Mouse (Mus musculus) forebrain, postnatal 0 days (tissue): ENCODE measurements around the gene Pnkd. TPM values are rescaled to one million over a fixed set of nuclear protein-coding genes. Genes with fewer than 3 reads are reported as not detected.

Experiments used
- ATAC-seq: fragments of 200-750 bp; cut with Nextera tagmentation; 2 replicates; pipeline ENCODE4 v1.8.0; 2017; ENCODE audit warnings: mild to moderate bottlenecking, moderate library complexity
- DNase-seq: peaks from one replicate; pipeline ENCODE4 v3.0.0-alpha.2; 2015
- H3K27ac ChIP-seq: fragments of 300-500 bp; sonication (generic); 2 replicates; pipeline ENCODE4 v1.5.1; 2014; ENCODE audit warnings: low read depth, mild to moderate bottlenecking, antibody characterized with exemption, low read length, moderate library complexity, mixed read lengths
- H3K27me3 ChIP-seq: fragments of 300-500 bp; sonication (generic); 2 replicates; pipeline ENCODE4 v1.6.1; 2014; ENCODE audit warnings: mild to moderate bottlenecking, low read length, mixed read lengths; ENCODE audit not compliant: insufficient read depth
- H3K36me3 ChIP-seq: fragments of 300-500 bp; sonication (generic); 2 replicates; pipeline ENCODE4 v1.6.1; 2014; ENCODE audit warnings: mild to moderate bottlenecking, moderate library complexity; ENCODE audit not compliant: insufficient read depth
- H3K4me1 ChIP-seq: fragments of 300-500 bp; sonication (generic); 2 replicates; pipeline ENCODE4 v1.6.1; 2014; ENCODE audit warnings: antibody characterized with exemption; ENCODE audit not compliant: insufficient read depth
- H3K4me2 ChIP-seq: fragments of 300-500 bp; sonication (generic); 2 replicates; pipeline ENCODE4 v1.6.1; 2014; ENCODE audit warnings: low read depth, mild to moderate bottlenecking, moderate library complexity
- H3K4me3 ChIP-seq: fragments of 300-500 bp; sonication (generic); 2 replicates; pipeline ENCODE4 v1.5.1; 2014; ENCODE audit warnings: low read depth, low read length, mixed read lengths
- H3K9ac ChIP-seq: fragments of 300-500 bp; sonication (generic); 2 replicates; pipeline ENCODE4 v1.6.1; 2014; ENCODE audit warnings: mild to moderate bottlenecking
- H3K9me3 ChIP-seq: fragments of 300-500 bp; sonication (generic); 2 replicates; pipeline ENCODE4 v1.6.1; 2016; ENCODE audit warnings: low read length
- CTCF ChIP-seq: sonication (generic); IDR thresholded peaks from 2 replicates; pipeline ENCODE4 v1.5.1; 2016; ENCODE audit warnings: antibody characterized with exemption, control low read depth, low read depth
- WGBS: fragments of 180-500 bp; shearing (Covaris S2); extraction: QIAGEN DNeasy Blood & Tissue Kit; methylation state at CpG from one replicate; pipeline ENCODE4 v1.1.7; 2014; 5-methylcytosine and 5-hydroxymethylcytosine counted together
- polyA plus RNA-seq: library from polyadenylated mRNA; unstranded; fragments of >200 nt; fragmentation: Nextera tagmentation; extraction: Ambion mirVana; gene quantifications from 2 replicates; pipeline ENCODE4 v1.2.1, GENCODE M21; 2015
- total RNA-seq: library from RNA; depleted of rRNA; stranded (reverse); fragments of >200 nt; gene quantifications from 2 replicates; pipeline ENCODE4 v1.2.3, GENCODE M21; 2014

Pnkd gene
- total and polyA plus RNA-seq, 2 experiments from 2014 or later: 64.5 to 112 TPM

- Histone ChIP-seq H3K4me1 (no peaks in the 10 kb centered on the region), H3K27me3 (no peaks in the 10 kb centered on the region), H3K27ac (no peak overlapping the region), H3K36me3 (no peaks in the 10 kb centered on the region), H3K9me3 (no peaks in the 10 kb centered on the region), H3K4me3 (no peak overlapping the region), H3K9ac (no peak overlapping the region), H3K4me2 (no peak overlapping the region)
- 83% methylated on average over 7 of the region's 7 CpGs for whole genome bisulfite sequencing
- ATAC-seq (no peak), DNase-seq (no peak)
- no peak for TF ChIP-seq CTCF
These were observed 94.4 kb downstream of the Pnkd start for GRCm38 (mm10) chr1:74379058-74379504.

GRCm38 (mm10) chr1:74380484-74380883, 95.8 kb downstream of the Pnkd start:
- H3K36me3 ChIP-seq: no peaks in the 10 kb centered on the region
- H3K9ac ChIP-seq: no peak overlapping the region
- WGBS: 85% methylated on average over 5 of the region's 5 CpGs
- no peak for TF ChIP-seq CTCF
- H3K4me1 ChIP-seq: no peaks in the 10 kb centered on the region
- no peak overlapping the region for H3K4me2 ChIP-seq
- no peak for DNase-seq
- ATAC-seq: no peak
- H3K27me3 ChIP-seq: no peaks in the 10 kb centered on the region
- H3K4me3 ChIP-seq: no peak overlapping the region
- no peaks in the 10 kb centered on the region for H3K9me3 ChIP-seq
- no peak overlapping the region for H3K27ac ChIP-seq

- H3K4me1 ChIP-seq: no peaks in the 10 kb centered on the region
- no peak for TF ChIP-seq CTCF
- DNase-seq (no peak), ATAC-seq (no peak)
- WGBS: 91% methylated on average over 10 of the region's 10 CpGs
- no peak overlapping the region for H3K4me2 ChIP-seq
- no peaks in the 10 kb centered on the region for H3K36me3 ChIP-seq
- H3K4me3 ChIP-seq: no peak overlapping the region
- H3K9me3 ChIP-seq: no peaks in the 10 kb centered on the region
- H3K9ac ChIP-seq: no peak overlapping the region
- no peak overlapping the region for H3K27ac ChIP-seq
- H3K27me3 ChIP-seq: no peaks in the 10 kb centered on the region
These were observed 96.9 kb downstream of the Pnkd start for GRCm38 (mm10) chr1:74381588-74382021.

GRCm38 (mm10) chr1:74383385-74383784, 98.7 kb downstream of the Pnkd start:
- Histone ChIP-seq H3K27ac (no peak overlapping the region), H3K4me2 (no peak overlapping the region), H3K36me3 (no peaks in the 10 kb centered on the region), H3K27me3 (no peaks in the 10 kb centered on the region), H3K4me1 (no peaks in the 10 kb centered on the region), H3K9ac (no peak overlapping the region), H3K4me3 (no peak overlapping the region), H3K9me3 (no peaks in the 10 kb centered on the region)
- no peak for ATAC-seq
- DNase-seq: no peak
- no peak for TF ChIP-seq CTCF
- 92% methylated on average over 13 of the region's 13 CpGs for WGBS

GRCm38 (mm10) chr1:74384525-74384924, 99.8 kb downstream of the Pnkd start:
- Histone ChIP-seq H3K9ac (no peak overlapping the region), H3K4me2 (no peak overlapping the region), H3K4me1 (no peaks in the 10 kb centered on the region), H3K9me3 (no peaks in the 10 kb centered on the region), H3K4me3 (no peak overlapping the region), H3K36me3 (no peaks in the 10 kb centered on the region), H3K27me3 (no peaks in the 10 kb centered on the region), H3K27ac (no peak overlapping the region)
- 85% methylated on average over 8 of the region's 8 CpGs for WGBS
- DNase-seq: no peak
- no peak for TF ChIP-seq CTCF
- no peak for ATAC-seq

GRCm38 (mm10) chr1:74385064-74385463, 100.3 kb downstream of the Pnkd start:
- no peaks in the 10 kb centered on the region for H3K27me3 ChIP-seq
- no peak for TF ChIP-seq CTCF
- H3K4me3 ChIP-seq: no peak overlapping the region
- no peak for DNase-seq
- H3K36me3 ChIP-seq: no peaks in the 10 kb centered on the region
- H3K4me2 ChIP-seq: no peak overlapping the region
- 95% methylated on average over 10 of the region's 10 CpGs for WGBS
- H3K27ac ChIP-seq: no peak overlapping the region
- no peaks in the 10 kb centered on the region for H3K9me3 ChIP-seq
- no peaks in the 10 kb centered on the region for H3K4me1 ChIP-seq
- H3K9ac ChIP-seq: no peak overlapping the region
- ATAC-seq: no peak

- 85% methylated on average over 8 of the region's 8 CpGs for WGBS
These were observed 100.8 kb downstream of the Pnkd start for GRCm38 (mm10) chr1:74385531-74385930.

More at GRCm38 (mm10) chr1:74385531-74385930, 100.8 kb downstream of the Pnkd start:
- Histone ChIP-seq H3K36me3 (no peaks in the 10 kb centered on the region), H3K27ac (no peak overlapping the region), H3K9me3 (no peaks in the 10 kb centered on the region), H3K4me3 (no peak overlapping the region), H3K27me3 (0 out of 2 replicates have a peak, but pooled peaks cover 3% of the 10 kb centered on the region), H3K4me2 (no peak overlapping the region), H3K4me1 (no peaks in the 10 kb centered on the region), H3K9ac (no peak overlapping the region)
- DNase-seq (no peak), ATAC-seq (no peak)
- no peak for TF ChIP-seq CTCF
